Mouse (Mus musculus): ENCODE measurements at regions not wholly inside any gene's neighbourhood (a gene's known extent, or its start where the extent isn't known, plus 50 kb on each side); places are given as distances from the start of the nearest gene placed in this dataset.

- TF ChIP-seq POLR2A (IDR thresholded peaks at IDR 0.05; ENCODE audit: insufficient read depth, low read depth, low read length): no peak
- no peak for TF ChIP-seq CTCF (IDR thresholded peaks at IDR 0.05)
Measured at GRCm38 (mm10) chr19:14801669-14802068, 203.8 kb upstream of the Tle4 start.
